Mouse (Mus musculus) neural tube, postnatal 0 days (tissue): Measurements from ENCODE around the gene Echs1. TPM values are rescaled to one million over a fixed set of nuclear protein-coding genes. Genes with fewer than 3 reads are reported as not detected.

ENCODE experiments used
- polyA plus RNA-seq: library from polyadenylated mRNA; unstranded; fragments of >200 nt; fragmentation: Nextera tagmentation; extraction: Ambion mirVana; gene quantifications from 2 replicates; pipeline ENCODE4 v1.2.1, GENCODE M21; 2015

The Echs1 gene
- 127 and 133 TPM in 2 replicates for polyA plus RNA-seq

DNA sequence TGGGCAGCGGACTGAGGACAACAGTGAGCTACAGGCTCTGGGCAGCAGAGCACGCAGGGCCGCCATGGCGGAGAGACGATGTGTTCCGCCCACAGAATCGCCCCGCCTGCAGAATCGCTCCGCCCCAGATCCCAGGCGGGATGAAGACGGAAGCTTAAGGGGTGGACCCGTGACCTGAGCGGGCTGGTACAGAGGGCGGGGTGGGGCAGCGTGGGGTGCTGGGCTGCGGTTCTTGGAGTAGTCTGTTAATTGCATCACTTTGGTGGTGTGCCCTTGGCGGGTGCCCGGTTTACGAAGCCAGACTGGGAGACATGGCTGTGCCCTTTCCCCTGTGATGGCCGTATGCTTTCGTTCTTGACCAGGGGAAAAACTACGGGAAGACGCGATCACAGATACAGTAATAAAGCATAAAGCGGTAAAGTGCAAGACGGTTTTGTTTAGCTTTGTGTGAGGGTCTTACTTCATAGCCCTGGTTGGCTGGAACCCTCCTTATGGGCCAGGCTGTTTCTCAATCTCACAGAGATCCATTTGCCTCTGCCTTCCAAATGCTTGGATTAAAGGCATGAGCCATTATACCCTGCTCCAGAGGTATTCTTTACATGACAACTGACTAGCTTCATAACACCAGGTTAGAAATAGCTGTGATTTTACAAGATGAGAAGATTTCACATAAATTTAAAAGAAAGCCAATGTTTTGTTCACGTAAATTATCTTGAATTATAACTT is at the start of gene Echs1:
Gene Echs1, minus strand, starts transcription at position 148 of the 726 bp plus-strand sequence.

DNA sequence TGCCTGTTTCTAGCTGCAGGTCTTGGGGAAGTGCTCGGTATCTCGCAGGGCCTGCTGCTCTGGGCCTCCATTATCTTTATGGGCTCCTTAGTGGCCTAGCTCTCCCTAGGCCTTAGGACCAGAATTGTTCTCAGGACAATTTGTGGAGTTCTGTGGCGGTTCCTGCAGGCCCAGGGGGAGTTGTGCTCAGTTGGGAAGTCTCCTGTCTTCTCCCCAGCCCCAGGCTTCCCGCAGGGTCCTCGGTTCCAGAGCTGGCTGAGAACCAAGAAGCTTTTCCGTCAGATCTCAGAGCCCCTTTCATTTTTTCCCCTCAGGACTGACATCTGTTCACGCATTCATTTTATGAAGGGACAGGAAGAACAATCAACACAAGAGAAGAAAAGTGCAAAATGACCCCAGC is 48.4 kb upstream of the Echs1 start, which contains the start of gene Olfr522:
Gene Olfr522, minus strand, starts transcription at position 101 of the 400 bp plus-strand sequence.

DNA sequence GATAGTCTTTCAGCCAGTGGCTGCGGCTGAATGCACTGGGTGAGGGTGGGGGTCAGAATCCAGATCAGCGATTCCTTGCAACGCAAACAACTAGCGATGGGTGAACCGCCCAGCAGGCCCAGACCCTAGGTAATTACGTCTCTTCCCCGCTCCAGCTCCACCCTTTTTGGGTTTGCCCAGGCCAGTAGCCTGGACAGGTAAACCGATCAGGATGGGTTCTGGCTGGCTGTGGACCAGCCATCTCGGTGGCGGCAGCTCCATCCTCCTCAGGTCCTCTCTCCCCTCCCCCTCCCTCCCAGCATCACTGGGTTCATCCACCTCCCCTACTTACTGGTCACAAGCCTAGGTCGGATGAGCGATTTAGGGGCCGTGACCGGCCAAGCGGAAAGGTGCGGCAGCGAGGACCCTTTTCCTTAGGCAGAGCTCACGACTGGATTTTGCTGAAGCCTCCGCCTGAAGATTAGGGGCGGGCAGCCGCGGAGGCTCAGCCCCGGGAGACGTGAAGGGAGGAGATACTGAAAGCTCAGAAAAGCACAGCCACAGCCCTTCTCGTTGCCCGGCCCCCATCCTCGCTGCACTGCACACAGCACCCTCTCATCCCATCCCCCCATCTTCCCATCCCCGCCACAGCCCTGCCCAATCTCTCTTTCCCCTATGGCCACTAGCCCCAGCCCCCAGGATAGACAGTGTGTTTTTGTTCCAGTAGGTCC is 38.1 kb upstream of the Echs1 start, which contains the start of gene Sprn:
Gene Sprn, minus strand, starts transcription at position 660 of the 710 bp plus-strand sequence.

DNA sequence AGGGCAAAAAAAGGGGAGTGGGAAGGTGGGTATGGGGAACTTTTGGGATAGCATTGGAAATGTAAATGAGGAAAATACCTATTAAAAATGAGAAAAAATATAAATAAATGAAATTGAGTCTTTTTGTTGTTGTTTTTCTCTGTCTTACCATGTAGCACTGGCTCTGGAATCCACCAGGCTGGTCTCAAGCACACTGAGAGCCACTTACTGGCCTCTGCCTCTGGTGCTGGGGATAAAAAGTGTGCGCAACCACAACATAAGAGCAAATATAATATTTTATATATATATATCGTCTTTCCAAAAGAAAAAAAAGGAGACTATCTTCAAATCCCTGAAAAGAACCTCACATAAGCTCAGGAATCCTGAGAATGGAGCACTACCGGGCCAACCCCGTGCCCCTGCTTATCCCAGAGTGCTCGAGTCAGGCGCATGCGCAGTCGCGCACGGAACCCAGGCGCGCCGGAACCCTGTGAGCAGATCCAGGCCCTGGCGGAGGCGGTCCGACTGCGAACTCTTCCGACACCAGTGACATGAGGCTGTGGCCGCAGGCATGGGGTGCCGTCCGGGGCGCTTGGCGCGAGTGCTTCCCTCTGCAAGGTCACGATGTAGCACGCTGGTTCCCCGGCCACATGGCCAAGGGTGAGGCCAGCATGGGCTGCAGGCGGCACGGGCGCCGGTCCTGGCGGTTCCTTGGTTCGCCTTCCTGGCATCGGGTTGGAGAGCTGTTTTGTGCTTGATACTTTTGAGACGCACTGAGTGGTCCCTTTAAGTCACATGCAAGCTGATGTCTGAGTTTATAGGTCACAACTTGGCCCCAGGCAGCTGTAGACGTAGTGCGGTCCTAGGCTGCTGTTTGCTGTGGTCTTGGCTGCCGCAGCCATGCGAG is 21.1 kb upstream of the Echs1 start, which contains the start of gene Mtg1:
Gene Mtg1, plus strand, starts transcription at position 430 of the 886 bp plus-strand sequence.

DNA sequence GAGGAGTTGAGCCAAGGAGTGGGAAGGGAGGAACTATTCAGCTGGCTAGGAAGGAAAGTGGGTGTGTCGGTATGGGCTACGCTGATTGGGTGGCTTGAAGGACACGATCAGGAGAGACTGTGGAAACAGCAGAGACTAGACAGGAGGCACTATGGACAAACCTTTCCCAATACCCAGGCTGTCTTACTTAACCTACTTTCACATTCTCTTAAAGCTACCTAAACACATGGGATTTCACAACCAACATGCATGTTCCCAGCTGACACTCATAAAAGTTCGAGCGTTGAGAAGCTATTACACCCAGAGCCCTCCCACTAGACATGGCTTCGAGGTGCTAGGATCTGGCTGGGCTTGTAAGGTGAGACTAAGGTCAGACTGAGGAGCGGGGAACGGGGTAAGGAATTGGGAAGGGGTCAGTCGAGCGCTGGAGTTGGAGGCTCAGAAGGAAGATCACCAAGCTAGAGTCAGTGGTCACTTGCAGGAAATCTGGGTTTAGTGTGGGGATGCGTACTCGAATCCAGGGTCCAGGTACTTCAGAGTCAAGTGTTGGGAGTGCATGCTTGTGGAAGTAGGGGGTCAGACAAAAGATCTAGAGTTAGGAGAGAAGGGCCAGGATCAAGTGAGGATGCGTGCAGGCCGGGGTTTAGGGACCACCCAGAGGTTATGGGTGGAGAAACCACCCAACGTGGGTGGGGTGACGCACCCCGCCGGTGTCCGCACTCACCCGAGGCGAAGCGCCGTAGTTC is 520 bp downstream of the Echs1 start, which contains the start of gene Paox:
Gene Paox, plus strand, starts transcription at position 217 of the 746 bp plus-strand sequence.

DNA sequence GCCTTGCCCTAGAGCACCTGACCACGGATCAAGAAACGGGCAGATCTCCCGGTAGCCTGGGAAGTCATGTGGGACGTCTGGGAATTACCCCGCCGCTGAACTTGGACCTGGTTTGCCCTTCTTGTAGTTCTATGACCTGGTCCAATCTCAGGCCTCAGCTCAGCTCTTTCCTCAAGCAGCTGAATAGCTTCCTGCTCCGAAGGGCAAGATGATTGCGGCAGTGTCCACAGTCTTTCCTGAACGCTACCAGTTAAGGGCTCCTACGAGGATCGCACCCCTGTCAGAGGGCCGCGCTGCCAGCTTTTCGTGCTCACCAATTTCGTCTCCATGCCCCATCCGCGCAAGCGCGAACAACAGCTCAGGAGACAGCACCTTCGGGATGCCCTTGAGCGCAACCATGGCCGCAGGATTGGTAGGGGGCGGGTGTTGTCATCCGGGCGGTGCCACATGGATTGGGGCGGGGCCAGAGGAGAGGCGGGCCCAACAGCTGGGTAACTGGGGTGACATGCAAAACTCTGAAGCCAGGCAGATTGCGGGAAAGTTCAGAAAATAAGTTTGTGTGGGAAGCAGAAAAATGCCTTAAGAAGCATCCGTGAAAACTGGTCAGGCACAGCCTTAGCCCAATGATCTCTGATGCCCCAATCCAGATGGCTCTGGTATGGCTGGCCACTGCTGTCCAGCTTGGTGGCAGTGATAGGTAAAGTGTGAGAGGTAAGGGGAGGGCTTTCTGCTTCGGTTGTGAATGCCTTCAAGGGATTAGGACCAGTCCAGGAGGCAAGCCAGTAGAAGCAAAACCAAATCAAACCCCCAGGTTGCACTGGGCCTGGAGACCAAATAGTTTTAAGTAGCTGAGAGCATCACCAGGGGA is 14.0 kb downstream of the Echs1 start, which contains the start of gene Fuom:
Gene Fuom, minus strand, starts transcription at position 449 of the 868 bp plus-strand sequence.

DNA sequence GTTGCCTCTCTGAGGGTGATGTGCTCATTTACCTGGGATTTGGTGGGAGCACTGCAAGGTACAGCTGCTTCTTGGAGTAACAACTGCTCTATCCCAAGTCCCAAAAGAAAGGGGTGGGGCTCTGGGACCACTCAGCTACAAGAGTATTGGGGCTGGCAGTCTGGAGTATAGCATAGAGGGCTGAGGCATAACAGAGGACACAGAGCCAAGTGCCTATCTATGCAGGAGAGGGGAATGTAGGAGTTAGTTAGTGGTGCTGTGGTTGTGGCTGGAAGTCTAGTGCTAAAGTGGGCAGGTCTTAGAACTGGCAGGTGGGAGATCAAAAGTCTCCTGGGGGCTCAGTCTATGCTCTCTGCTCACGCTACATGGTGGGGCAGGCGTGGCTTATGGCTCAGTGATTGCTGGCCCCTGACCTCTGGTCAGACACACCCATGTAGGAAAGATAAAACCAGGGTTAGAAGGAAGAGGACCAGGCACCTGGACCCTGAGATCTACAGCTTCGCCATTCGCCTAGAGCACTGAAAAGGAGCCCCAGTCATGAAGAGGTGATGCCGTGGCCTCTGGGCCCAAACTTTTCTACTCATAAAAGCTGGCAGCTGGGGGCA is 23.2 kb downstream of the Echs1 start, which contains the start of gene Prap1:
Gene Prap1, plus strand, starts transcription at position 472 of the 605 bp plus-strand sequence.

DNA sequence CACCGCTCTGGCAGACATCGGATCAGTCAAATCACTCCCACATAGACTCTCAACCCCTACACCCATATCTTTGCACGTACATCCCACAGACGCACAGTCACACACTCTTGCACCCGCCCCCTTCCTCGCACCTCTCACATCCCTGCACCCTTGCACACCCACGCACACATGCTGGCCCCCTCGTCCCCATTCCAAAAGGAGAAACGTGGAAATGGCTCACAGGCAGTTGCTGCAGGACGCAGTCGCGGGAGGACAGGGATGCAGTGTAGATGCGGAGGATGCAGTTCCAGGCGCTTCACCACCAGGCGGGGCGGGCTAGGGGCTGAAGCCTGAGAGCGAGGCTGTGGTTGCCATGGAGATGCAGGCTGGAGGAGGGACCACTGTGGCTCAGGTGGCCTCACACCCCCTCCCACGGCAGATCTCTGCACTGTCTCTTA is 34.0 kb downstream of the Echs1 start, which contains the start of gene Caly:
Gene Caly, minus strand, starts transcription at position 307 of the 437 bp plus-strand sequence.

Other genes with a start within 250 kb of the Echs1 start
- 12.1 and 14.6 TPM in 2 replicates for gene Kndc1, start 221.8 kb downstream of the Echs1 start, polyA plus RNA-seq
- gene Utf1, start 172.7 kb downstream of the Echs1 start, polyA plus RNA-seq: not detected in 2 replicates
- 1.1 and 1.5 TPM in 2 replicates for gene 6430531B16Rik, start 137.7 kb downstream of the Echs1 start, polyA plus RNA-seq
- 0.85 and 0.88 TPM in 2 replicates for gene Adam8, start 123.9 kb downstream of the Echs1 start, polyA plus RNA-seq
- 52.0 and 54.8 TPM in 2 replicates for gene Zfp511, start 80.1 kb downstream of the Echs1 start, polyA plus RNA-seq
- 44.1 and 46.2 TPM in 2 replicates for gene Tubgcp2, start 79.8 kb downstream of the Echs1 start, polyA plus RNA-seq
- 0.79 and 0.99 TPM in 2 replicates for gene Msx3, start 67.4 kb downstream of the Echs1 start, polyA plus RNA-seq
- gene Caly, start 33.9 kb downstream of the Echs1 start, polyA plus RNA-seq: 625 and 662 TPM in 2 replicates
- not detected in 2 replicates for gene Prap1, start 23.1 kb downstream of the Echs1 start, polyA plus RNA-seq
- 64.5 and 69.4 TPM in 2 replicates for gene Fuom, start 14.0 kb downstream of the Echs1 start, polyA plus RNA-seq
- 8.7 and 11.0 TPM in 2 replicates for gene Paox, start 677 bp downstream of the Echs1 start, polyA plus RNA-seq
- 30.5 and 34.5 TPM in 2 replicates for gene Mtg1, start 21.1 kb upstream of the Echs1 start, polyA plus RNA-seq
- gene Sprn, start 38.4 kb upstream of the Echs1 start, polyA plus RNA-seq: 31.2 and 31.7 TPM in 2 replicates
- not detected in 2 replicates for gene Olfr522, start 48.3 kb upstream of the Echs1 start, polyA plus RNA-seq
- not detected in 2 replicates for gene Olfr523, start 56.7 kb upstream of the Echs1 start, polyA plus RNA-seq
- gene Olfr524, start 89.5 kb upstream of the Echs1 start, polyA plus RNA-seq: not detected in 2 replicates
- gene Cd163l1, start 101.8 kb upstream of the Echs1 start, polyA plus RNA-seq: not detected in 2 replicates
- gene 5830411N06Rik, start 130.8 kb upstream of the Echs1 start, polyA plus RNA-seq: not detected in 2 replicates
- not detected in 2 replicates for gene Olfr525, start 204.4 kb upstream of the Echs1 start, polyA plus RNA-seq
- not detected in 2 replicates for gene Olfr527, start 217.5 kb upstream of the Echs1 start, polyA plus RNA-seq
- gene Olfr60, start 245.2 kb upstream of the Echs1 start, polyA plus RNA-seq: not detected in 2 replicates